In genomic region chr1:86497986-86498385, GRCm38 (mm10) we compare ENCODE assay signal across 7 mouse cellular contexts. TPM values are rescaled to one million over a fixed set of nuclear protein-coding genes. Genes with fewer than 3 reads are reported as not detected.
A peak's percentile ranks its signal among the peaks of the same experiment; 100 is the strongest.
DNase-seq lines count a peak whose midpoint lies in the region; ATAC-seq and TF ChIP-seq lines count a peak whose summit lies in the region.

No protein-coding gene starts in this region.

- TF ChIP-seq CTCF in heart, postnatal 0 days (IDR thresholded peaks at IDR 0.05; ENCODE audit: low read depth), result no peak
- no peak for TF ChIP-seq CTCF in testis, adult 2 months (IDR thresholded peaks at IDR 0.05; ENCODE audit: control insufficient read depth, insufficient read depth, insufficient replicate concordance, low read depth, low read length)

- 63% methylated on average over 3 of the region's 3 CpGs for WGBS in midbrain, embryonic 10.5 days
- WGBS in midbrain, embryonic 15.5 days, result 55% methylated on average over 3 of the region's 3 CpGs
- 36% methylated on average over 3 of the region's 3 CpGs for WGBS in heart, postnatal 0 days

- no peaks in the 10 kb centered on the region for H3K9me3 ChIP-seq in midbrain, embryonic 10.5 days (replicated peaks)
- no peaks in the 10 kb centered on the region for H3K9me3 ChIP-seq in midbrain, embryonic 15.5 days
- H3K9me3 ChIP-seq in heart, postnatal 0 days (replicated peaks; ENCODE audit: control insufficient read depth, low read length), result no peaks in the 10 kb centered on the region

- TF ChIP-seq POLR2A in testis, adult 2 months (IDR thresholded peaks at IDR 0.05; ENCODE audit: control insufficient read depth, low read depth, low read length), result no peak

- DNase-seq in midbrain, embryonic 10.5 days (ENCODE audit: low spot score), result no peak
- DNase-seq in heart, postnatal 0 days (ENCODE audit: low spot score), result no peak
- DNase-seq in kidney, postnatal 25 days, result peak; percentile 79 to 91
- DNase-seq in frontal cortex, postnatal 25 days (ENCODE audit: low spot score in 2 of 2), result no peak
- no peak for DNase-seq in retina, embryonic 14.5 days (ENCODE audit: low spot score)

- H3K27ac ChIP-seq in midbrain, embryonic 10.5 days (replicated peaks), result peak overlapping the region; percentile 72
- no peak overlapping the region for H3K27ac ChIP-seq in midbrain, embryonic 15.5 days
- peak overlapping the region; percentile 64 for H3K27ac ChIP-seq in heart, postnatal 0 days (ENCODE audit: low read depth)
- peak overlapping the region; percentile 45 for H3K27ac ChIP-seq in testis, adult 2 months (ENCODE audit: control insufficient read depth, insufficient read depth, low read depth, low read length)

- no peaks in the 10 kb centered on the region for H3K27me3 ChIP-seq in midbrain, embryonic 10.5 days (ENCODE audit: low read depth, poor library complexity, severe bottlenecking)
- H3K27me3 ChIP-seq in midbrain, embryonic 15.5 days (replicated peaks), result no peaks in the 10 kb centered on the region
- no peaks in the 10 kb centered on the region for H3K27me3 ChIP-seq in heart, postnatal 0 days (ENCODE audit: control insufficient read depth, insufficient read depth, low read length)
- no peaks in the 10 kb centered on the region for H3K27me3 ChIP-seq in testis, adult 2 months (ENCODE audit: control insufficient read depth, insufficient read depth, low read length)

- H3K4me3 ChIP-seq in midbrain, embryonic 10.5 days, result no peak overlapping the region
- H3K4me3 ChIP-seq in midbrain, embryonic 15.5 days, result no peak overlapping the region
- H3K4me3 ChIP-seq in heart, postnatal 0 days (ENCODE audit: low read depth, low read length), result no peak overlapping the region
- no peak overlapping the region for H3K4me3 ChIP-seq in testis, adult 2 months (ENCODE audit: control insufficient read depth, low read depth, low read length)

- H3K36me3 ChIP-seq in midbrain, embryonic 10.5 days, result no peaks in the 10 kb centered on the region
- H3K36me3 ChIP-seq in midbrain, embryonic 15.5 days (replicated peaks), result no peaks in the 10 kb centered on the region
- H3K36me3 ChIP-seq in heart, postnatal 0 days (replicated peaks; ENCODE audit: control insufficient read depth, insufficient read depth, low read length), result no peaks in the 10 kb centered on the region
- H3K36me3 ChIP-seq in testis, adult 2 months (ENCODE audit: control insufficient read depth, insufficient read depth, low read length), result no peaks in the 10 kb centered on the region

- H3K9ac ChIP-seq in midbrain, embryonic 15.5 days, result no peak overlapping the region
- 0 out of 2 replicates have a peak overlapping the region, but pooled peaks have one; percentile 17 for H3K9ac ChIP-seq in heart, postnatal 0 days (replicated peaks; ENCODE audit: low read depth, low read length)

- no peak overlapping the region for H3K4me2 ChIP-seq in midbrain, embryonic 15.5 days
- H3K4me2 ChIP-seq in heart, postnatal 0 days (ENCODE audit: low read depth, low read length), result no peak overlapping the region

- H3K4me1 ChIP-seq in midbrain, embryonic 10.5 days, result peaks cover 42% of the 10 kb centered on the region
- peaks cover 22% of the 10 kb centered on the region for H3K4me1 ChIP-seq in midbrain, embryonic 15.5 days
- peaks cover 21% of the 10 kb centered on the region for H3K4me1 ChIP-seq in heart, postnatal 0 days (ENCODE audit: control insufficient read depth, insufficient read depth)
- peaks cover 9% of the 10 kb centered on the region for H3K4me1 ChIP-seq in testis, adult 2 months (ENCODE audit: control insufficient read depth, insufficient read depth, low read length)

- TF ChIP-seq EP300 in heart, postnatal 0 days (IDR thresholded peaks at IDR 0.05; ENCODE audit: low read depth), result no peak

- ATAC-seq in midbrain, embryonic 15.5 days (replicated peaks), result no peak
- no peak for ATAC-seq in heart, postnatal 0 days (ENCODE audit: insufficient read depth, low read depth)

RNA-seq across cellular contexts. Expression of gene Ptma, which starts 28.5 kb away (rescaled TPM):
- 2,732 and 2,904 TPM in 2 replicates for polyA plus RNA-seq in midbrain, embryonic 10.5 days (2016; fragmentation: Nextera tagmentation; extraction: Ambion mirVana)
- polyA plus RNA-seq in midbrain, embryonic 15.5 days (2015; fragmentation: Nextera tagmentation; extraction: Ambion mirVana), result 1,373 and 1,532 TPM in 2 replicates
- 379 and 399 TPM in 2 replicates for total RNA-seq in heart, postnatal 0 days (2014; rRNA removed; ENCODE audit: low replicate concordance)
- polyA plus RNA-seq in heart, postnatal 0 days (2015; fragmentation: Nextera tagmentation; extraction: Ambion mirVana), result 597 and 614 TPM in 2 replicates
- 126 and 135 TPM in 2 replicates for polyA plus RNA-seq in testis, adult 2 months (2012; rRNA removed)

Comparison
In these comparisons a context has a peak if more than half of its experiments do, and no peak if none do; other contexts are left out.
1. DNase-seq: peak in kidney, postnatal 25 days (2 of 2); none in midbrain, embryonic 10.5 days (single experiment), heart, postnatal 0 days (single experiment), frontal cortex, postnatal 25 days (0 of 2) and retina, embryonic 14.5 days (single experiment).